Mouse (Mus musculus): ENCODE data around the gene Emilin2.

GRCm38 (mm10) chr17:71288808-71289548 is 22.8 kb downstream of the Emilin2 start:
- TF ChIP-seq POLR2A (IDR thresholded peaks at IDR 0.05; ENCODE audit: low read depth, low read length) (no peak), BHLHE40 (IDR thresholded peaks at IDR 0.05; ENCODE audit: low read depth, low read length) (no peak), RAD21 (IDR thresholded peaks at IDR 0.05; ENCODE audit: low read depth, low read length) (no peak), MAFK (IDR thresholded peaks at IDR 0.05; ENCODE audit: insufficient replicate concordance, low read length) (no peak), SIN3A (IDR thresholded peaks at IDR 0.05; ENCODE audit: low read length) (no peak), PAX5 (IDR thresholded peaks at IDR 0.05; ENCODE audit: low read length) (no peak), USF1 (IDR thresholded peaks at IDR 0.05; ENCODE audit: low read depth, low read length) (no peak), CTCF (conservative IDR thresholded peaks at IDR 0.05 in 1 of 2, IDR thresholded peaks at IDR 0.05 in 1 of 2; ENCODE audit: low read depth in 2 of 2, low read length in 2 of 2) (no peak), CHD1 (IDR thresholded peaks at IDR 0.05; ENCODE audit: low read depth, low read length) (no peak), ZNF384 (IDR thresholded peaks at IDR 0.05; ENCODE audit: low read depth, low read length) (no peak), EP300 (IDR thresholded peaks at IDR 0.05; ENCODE audit: low read length) (no peak), MEF2A (IDR thresholded peaks at IDR 0.05; ENCODE audit: borderline replicate concordance, low read depth, low read length) (no peak), NELFE (IDR thresholded peaks at IDR 0.05; ENCODE audit: low read depth, low read length) (no peak), HCFC1 (IDR thresholded peaks at IDR 0.05; ENCODE audit: low read depth, low read length) (no peak)

Data from CH12.LX (cell line).